Mouse (Mus musculus): ENCODE results near the gene Tmem63b. TPM values are rescaled to one million over a fixed set of nuclear protein-coding genes. Genes with fewer than 3 reads are reported as not detected.

The Tmem63b gene
- total RNA-seq, 1 experiment: 89.1 TPM

DNA sequence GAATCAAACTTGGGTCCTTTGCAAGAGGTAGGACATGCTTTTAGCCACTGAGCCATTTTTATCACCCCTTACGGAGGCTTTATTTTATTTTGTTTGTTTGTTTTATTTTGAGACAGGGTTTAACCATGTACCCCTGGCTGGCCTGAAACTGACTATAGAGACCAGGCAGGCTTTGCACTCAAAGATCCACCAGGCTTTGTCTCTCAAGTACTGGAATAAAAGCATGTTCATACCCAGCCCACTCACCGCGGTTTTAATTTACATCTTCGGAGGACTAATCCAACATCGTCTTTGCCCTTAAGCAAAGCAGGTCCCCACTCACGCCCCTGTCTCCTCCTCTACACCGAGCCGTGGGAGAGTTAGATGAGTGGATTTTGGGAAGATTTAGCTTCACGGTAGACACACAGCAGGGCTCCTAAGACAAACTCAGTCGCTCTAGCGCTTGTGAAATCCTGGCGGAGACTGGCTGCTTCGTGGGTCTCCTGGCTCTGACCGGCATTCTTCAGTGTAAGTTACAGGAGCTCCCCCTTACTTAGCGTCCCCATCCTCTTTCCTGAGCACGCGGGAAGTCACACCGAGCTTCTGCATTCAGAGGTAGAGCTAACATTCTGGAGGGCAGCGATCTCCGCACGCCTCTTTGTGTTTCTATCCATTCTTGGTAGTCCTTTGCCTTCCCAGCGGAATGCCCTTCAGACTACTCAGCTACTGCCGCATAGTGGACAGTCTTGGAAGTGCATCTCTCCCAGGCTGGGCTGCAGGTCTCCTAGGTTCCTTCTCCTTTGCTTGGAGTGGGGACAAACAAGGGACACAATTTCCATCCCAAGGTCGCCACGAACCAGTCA lies 37.2 kb upstream of the Tmem63b start:
- H3K27ac ChIP-seq (ENCODE audit: insufficient read depth, low read depth, low read length, poor library complexity, severe bottlenecking): no peak overlapping the region
- in situ Hi-C loops (cut with MboI; ENCODE audit: low sequenced_read_pairs in 2 of 2, unreplicated experiment in 2 of 2): no loop called here
- DNase-seq (ENCODE audit: low read depth, low spot score): peak; percentile 90
- H3K4me1 ChIP-seq (ENCODE audit: control insufficient read depth in 2 of 2, insufficient read depth in 2 of 2, low read length in 2 of 2, poor library complexity in 1 of 2): peaks cover 1 to 7% of the 10 kb centered on the region in 2 experiments; a peak in 1 of 4 replicates
- peak overlapping the region; percentile 72; the same call in 1 of the 2 replicates for H3K9ac ChIP-seq (ENCODE audit: insufficient read depth, low read depth, low read length, poor library complexity, severe bottlenecking)
- TF ChIP-seq MAFK (IDR thresholded peaks at IDR 0.05; ENCODE audit: insufficient read depth, low read depth, low read length) (no peak), CHD2 (IDR thresholded peaks at IDR 0.05; ENCODE audit: low read depth, low read length) (no peak), ZNF384 (IDR thresholded peaks at IDR 0.05; ENCODE audit: low read depth, low read length) (no peak), HCFC1 (IDR thresholded peaks at IDR 0.05; ENCODE audit: borderline replicate concordance, insufficient read depth, low read length) (no peak), ZC3H11A (IDR thresholded peaks at IDR 0.05; ENCODE audit: borderline replicate concordance, low read depth, low read length) (peak; percentile 17; the same call in 1 of the 2 replicates)
- H3K9me3 ChIP-seq (ENCODE audit: control insufficient read depth, insufficient read depth, low read depth, low read length): no peaks in the 10 kb centered on the region
- peak overlapping the region; percentile 50 to 54 for H3K4me3 ChIP-seq (ENCODE audit: insufficient read depth in 1 of 2, low read depth in 1 of 2, low read length in 2 of 2, poor library complexity in 1 of 2, severe bottlenecking in 1 of 2)
- H3K36me3 ChIP-seq (ENCODE audit: control insufficient read depth, insufficient read depth, low read length, poor library complexity, severe bottlenecking): no peaks in the 10 kb centered on the region

DNA sequence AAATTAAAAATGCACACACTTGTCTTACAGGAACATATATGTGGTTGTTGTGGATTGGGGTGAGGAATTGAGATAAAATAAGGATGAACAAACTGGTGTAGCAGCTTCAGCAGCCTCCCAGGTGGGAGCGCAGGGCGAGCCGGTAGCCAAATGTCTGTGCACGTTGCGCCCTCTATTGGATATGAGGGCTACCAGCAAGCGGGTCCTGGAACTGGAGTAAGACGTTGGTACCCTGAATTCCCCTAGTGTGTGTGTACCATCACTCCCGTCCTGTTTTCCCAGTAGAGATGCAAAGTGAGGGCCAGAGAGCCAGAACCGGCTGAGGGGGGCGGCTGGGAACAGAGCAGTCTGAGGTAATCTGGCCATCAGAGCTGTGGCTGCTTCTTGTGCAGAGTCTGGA lies 31.6 kb upstream of the Tmem63b start:
- in situ Hi-C loops (cut with MboI; ENCODE audit: low sequenced_read_pairs in 2 of 2, unreplicated experiment in 2 of 2): no loop called here
- no peak for TF ChIP-seq HCFC1 (IDR thresholded peaks at IDR 0.05; ENCODE audit: borderline replicate concordance, insufficient read depth, low read length)
- 0 out of 2 replicates have a peak, but pooled peaks have one; percentile 16 for TF ChIP-seq ZC3H11A (IDR thresholded peaks at IDR 0.05; ENCODE audit: borderline replicate concordance, low read depth, low read length)
- Histone ChIP-seq H3K4me1 (ENCODE audit: control insufficient read depth in 2 of 2, insufficient read depth in 2 of 2, low read length in 2 of 2, poor library complexity in 1 of 2) (no peaks in the 10 kb centered on the region), H3K27ac (ENCODE audit: insufficient read depth, low read depth, low read length, poor library complexity, severe bottlenecking) (no peak overlapping the region), H3K9me3 (ENCODE audit: control insufficient read depth, insufficient read depth, low read depth, low read length) (no peaks in the 10 kb centered on the region), H3K36me3 (ENCODE audit: control insufficient read depth, insufficient read depth, low read length, poor library complexity, severe bottlenecking) (no peaks in the 10 kb centered on the region), H3K4me3 (ENCODE audit: insufficient read depth in 1 of 2, low read depth in 1 of 2, low read length in 2 of 2, poor library complexity in 1 of 2, severe bottlenecking in 1 of 2) (no peak overlapping the region), H3K9ac (ENCODE audit: insufficient read depth, low read depth, low read length, poor library complexity, severe bottlenecking) (no peak overlapping the region)
- DNase-seq (ENCODE audit: low read depth, low spot score): peak; percentile 59

DNA sequence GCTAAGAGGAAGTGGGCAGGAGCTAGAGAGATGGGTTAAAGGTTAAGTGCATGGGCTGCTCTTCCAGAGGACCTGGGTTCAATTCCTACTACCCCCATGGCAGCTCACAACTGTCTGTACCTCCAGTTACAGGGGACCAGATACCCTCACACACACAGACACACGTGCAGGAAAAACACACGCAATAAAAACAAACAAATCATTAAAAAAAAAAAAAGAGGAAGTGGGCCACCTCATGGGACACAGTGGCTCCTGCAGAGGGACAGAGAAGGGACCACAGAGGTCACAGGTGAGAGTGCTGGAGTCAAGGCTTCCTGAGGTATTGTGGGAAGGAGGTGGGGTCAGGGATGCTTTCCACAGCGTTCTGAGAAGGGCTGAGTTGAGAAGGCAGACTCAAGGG lies 24.8 kb upstream of the Tmem63b start:
- DNase-seq (ENCODE audit: low read depth, low spot score): no peak
- H3K4me1 ChIP-seq (ENCODE audit: control insufficient read depth in 2 of 2, insufficient read depth in 2 of 2, low read length in 2 of 2, poor library complexity in 1 of 2): no peaks in the 10 kb centered on the region
- H3K36me3 ChIP-seq (ENCODE audit: control insufficient read depth, insufficient read depth, low read length, poor library complexity, severe bottlenecking): no peaks in the 10 kb centered on the region
- no peak overlapping the region for H3K4me3 ChIP-seq (ENCODE audit: insufficient read depth in 1 of 2, low read depth in 1 of 2, low read length in 2 of 2, poor library complexity in 1 of 2, severe bottlenecking in 1 of 2)
- H3K9ac ChIP-seq (ENCODE audit: insufficient read depth, low read depth, low read length, poor library complexity, severe bottlenecking): no peak overlapping the region
- TF ChIP-seq HCFC1 (IDR thresholded peaks at IDR 0.05; ENCODE audit: borderline replicate concordance, insufficient read depth, low read length) (no peak), MAFK (IDR thresholded peaks at IDR 0.05; ENCODE audit: insufficient read depth, low read depth, low read length) (no peak), CHD2 (IDR thresholded peaks at IDR 0.05; ENCODE audit: low read depth, low read length) (no peak), ZC3H11A (IDR thresholded peaks at IDR 0.05; ENCODE audit: borderline replicate concordance, low read depth, low read length) (no peak)
- no peak overlapping the region for H3K27ac ChIP-seq (ENCODE audit: insufficient read depth, low read depth, low read length, poor library complexity, severe bottlenecking)
- H3K9me3 ChIP-seq (ENCODE audit: control insufficient read depth, insufficient read depth, low read depth, low read length): no peaks in the 10 kb centered on the region
- in situ Hi-C loops (cut with MboI; ENCODE audit: low sequenced_read_pairs in 2 of 2, unreplicated experiment in 2 of 2): no loop called here

DNA sequence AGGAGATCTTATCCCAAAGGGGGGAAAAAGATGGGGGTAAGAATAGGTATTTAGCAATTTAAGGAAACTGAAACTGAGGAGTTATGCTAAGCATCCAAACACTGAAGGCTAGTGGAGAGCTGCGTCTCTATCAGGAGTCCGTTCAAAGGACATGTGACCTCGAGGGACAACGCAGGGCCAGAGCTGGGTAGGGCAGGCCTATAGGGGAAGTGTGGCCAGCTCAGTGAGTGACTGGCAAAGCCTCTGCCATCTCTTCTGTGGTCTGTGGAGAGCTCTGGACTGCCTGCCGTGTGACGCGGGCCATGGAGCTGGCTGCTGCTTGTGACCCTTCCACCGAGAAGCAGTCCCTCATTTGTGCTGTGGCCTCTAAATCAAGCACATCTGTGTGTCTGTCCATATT lies 23.7 kb upstream of the Tmem63b start:
- in situ Hi-C loops (cut with MboI; ENCODE audit: low sequenced_read_pairs in 2 of 2, unreplicated experiment in 2 of 2): no loop called here
- H3K4me3 ChIP-seq (ENCODE audit: insufficient read depth in 1 of 2, low read depth in 1 of 2, low read length in 2 of 2, poor library complexity in 1 of 2, severe bottlenecking in 1 of 2): no peak overlapping the region
- H3K36me3 ChIP-seq (ENCODE audit: control insufficient read depth, insufficient read depth, low read length, poor library complexity, severe bottlenecking): no peaks in the 10 kb centered on the region
- TF ChIP-seq CHD2 (IDR thresholded peaks at IDR 0.05; ENCODE audit: low read depth, low read length): no peak
- TF ChIP-seq ZNF384 (IDR thresholded peaks at IDR 0.05; ENCODE audit: low read depth, low read length): no peak
- TF ChIP-seq HCFC1 (IDR thresholded peaks at IDR 0.05; ENCODE audit: borderline replicate concordance, insufficient read depth, low read length): no peak
- TF ChIP-seq MAFK (IDR thresholded peaks at IDR 0.05; ENCODE audit: insufficient read depth, low read depth, low read length): no peak
- no peak for TF ChIP-seq ZC3H11A (IDR thresholded peaks at IDR 0.05; ENCODE audit: borderline replicate concordance, low read depth, low read length)
- H3K9ac ChIP-seq (ENCODE audit: insufficient read depth, low read depth, low read length, poor library complexity, severe bottlenecking): no peak overlapping the region
- no peak overlapping the region for H3K27ac ChIP-seq (ENCODE audit: insufficient read depth, low read depth, low read length, poor library complexity, severe bottlenecking)
- no peaks in the 10 kb centered on the region for H3K9me3 ChIP-seq (ENCODE audit: control insufficient read depth, insufficient read depth, low read depth, low read length)
- DNase-seq (ENCODE audit: low read depth, low spot score): no peak
- no peaks in the 10 kb centered on the region for H3K4me1 ChIP-seq (ENCODE audit: control insufficient read depth in 2 of 2, insufficient read depth in 2 of 2, low read length in 2 of 2, poor library complexity in 1 of 2)

Measured in ES-E14 (cell line).